Mouse (Mus musculus): ENCODE results near the gene Ly6f.
A peak's percentile ranks its signal among the peaks of the same experiment; 100 is the strongest.
"Not testable (repeated sequence)": the region's sequence is repeated elsewhere in the genome, so short reads cannot be mapped to it uniquely, and the experiment has no call there.

Gene Ly6f

GRCm38 (mm10) chr15:75268121-75268520, at the start of gene Ly6f:
Gene Ly6f (plus strand): TSS chr15:75268421.
- DNase-seq = no peak

- no peak for DNase-seq
Observed at GRCm38 (mm10) chr15:75221942-75222341, 46.3 kb upstream of the Ly6f start.

GRCm38 (mm10) chr15:75237736-75238288, 30.4 kb upstream of the Ly6f start:
- no peak for DNase-seq

- no peak for DNase-seq
Observed at GRCm38 (mm10) chr15:75240558-75240957, 27.7 kb upstream of the Ly6f start.

GRCm38 (mm10) chr15:75242756-75243640, 25.2 kb upstream of the Ly6f start:
- DNase-seq = no peak

- no peak for DNase-seq
Observed at GRCm38 (mm10) chr15:75254671-75255070, 13.6 kb upstream of the Ly6f start.

GRCm38 (mm10) chr15:75265863-75266262, 2.4 kb upstream of the Ly6f start:
- DNase-seq = no peak

GRCm38 (mm10) chr15:75266626-75267025, 1.6 kb upstream of the Ly6f start:
- no peak for DNase-seq

- DNase-seq = no peak
Observed at GRCm38 (mm10) chr15:75268916-75269829, 952 bp downstream of the Ly6f start.

GRCm38 (mm10) chr15:75270169-75270568, 1.9 kb downstream of the Ly6f start:
- no peak for DNase-seq

GRCm38 (mm10) chr15:75270691-75271362, 2.6 kb downstream of the Ly6f start:
- DNase-seq = no peak

- DNase-seq = no peak
Observed at GRCm38 (mm10) chr15:75271426-75271825, 3.2 kb downstream of the Ly6f start.

- DNase-seq = no peak
Observed at GRCm38 (mm10) chr15:75271891-75272290, 3.7 kb downstream of the Ly6f start.

GRCm38 (mm10) chr15:75281991-75282390, 13.8 kb downstream of the Ly6f start:
- not testable (repeated sequence) for DNase-seq

- DNase-seq = not testable (repeated sequence)
Observed at GRCm38 (mm10) chr15:75286512-75286911, 18.3 kb downstream of the Ly6f start.

GRCm38 (mm10) chr15:75292377-75292776, 24.2 kb downstream of the Ly6f start:
- DNase-seq = no peak

GRCm38 (mm10) chr15:75293873-75294385, 25.7 kb downstream of the Ly6f start:
- peak in 1 of 2 experiments; percentile 10 for DNase-seq

GRCm38 (mm10) chr15:75306101-75306500, 37.9 kb downstream of the Ly6f start:
- no peak for DNase-seq

- no peak for DNase-seq
Observed at GRCm38 (mm10) chr15:75309186-75309585, 41.0 kb downstream of the Ly6f start.

- DNase-seq = peak; percentile 4 to 12
Observed at GRCm38 (mm10) chr15:75309946-75310345, 41.7 kb downstream of the Ly6f start.

- DNase-seq = no peak
Observed at GRCm38 (mm10) chr15:75314421-75314820, 46.2 kb downstream of the Ly6f start.

GRCm38 (mm10) chr15:75317255-75317654, 49.0 kb downstream of the Ly6f start:
- DNase-seq = peak; percentile 5 to 8

All from cerebellum, postnatal 10 days (tissue).